Mouse (Mus musculus) R1 (cell line): ENCODE measurements around the gene Gm21969.

Experiments used
- DNase-seq: peaks from one replicate; pipeline ENCODE4 v3.0.0-alpha.2; 2018; ENCODE audit warnings: low read depth, low spot score

Gene Gm21969

DNA sequence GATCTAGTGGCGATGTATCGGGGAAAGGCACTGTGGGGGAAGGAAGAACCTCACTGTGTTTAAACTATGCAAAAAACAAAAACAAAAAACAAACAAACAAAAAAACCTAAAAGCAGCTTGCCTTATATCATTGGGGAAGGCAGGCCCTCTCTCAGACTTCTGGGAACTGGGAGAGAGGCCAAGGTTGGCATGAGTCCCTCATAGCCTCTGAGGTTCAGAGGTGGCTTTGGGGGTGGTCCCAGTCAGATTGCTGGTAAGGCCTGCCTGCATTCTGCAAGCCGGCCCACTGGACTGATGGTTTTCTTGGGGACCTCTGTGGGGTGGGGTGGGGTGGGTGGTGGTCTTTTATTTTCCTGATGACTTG lies 14.0 kb downstream of the Gm21969 start:
- DNase-seq = no peak

DNA sequence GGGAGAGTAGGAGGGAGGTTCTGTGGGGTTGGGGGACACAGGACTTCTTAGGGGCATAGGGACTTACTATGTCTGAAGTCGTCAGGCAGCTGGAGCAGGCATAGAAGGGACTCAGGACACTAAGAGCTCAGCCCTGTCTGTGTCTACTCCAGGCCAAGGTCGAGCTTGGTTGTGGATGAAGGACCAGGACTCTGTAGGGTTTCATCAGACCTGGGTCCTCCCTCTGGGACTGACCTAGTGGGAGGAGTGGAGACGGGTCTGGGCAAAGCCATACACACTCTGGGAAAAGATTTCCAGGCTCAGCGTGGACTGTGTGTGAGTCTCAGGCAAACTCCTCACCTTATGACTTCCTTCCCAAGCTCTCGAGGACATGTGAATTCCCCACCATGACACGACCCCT lies 16.8 kb downstream of the Gm21969 start:
- DNase-seq = no peak

DNA sequence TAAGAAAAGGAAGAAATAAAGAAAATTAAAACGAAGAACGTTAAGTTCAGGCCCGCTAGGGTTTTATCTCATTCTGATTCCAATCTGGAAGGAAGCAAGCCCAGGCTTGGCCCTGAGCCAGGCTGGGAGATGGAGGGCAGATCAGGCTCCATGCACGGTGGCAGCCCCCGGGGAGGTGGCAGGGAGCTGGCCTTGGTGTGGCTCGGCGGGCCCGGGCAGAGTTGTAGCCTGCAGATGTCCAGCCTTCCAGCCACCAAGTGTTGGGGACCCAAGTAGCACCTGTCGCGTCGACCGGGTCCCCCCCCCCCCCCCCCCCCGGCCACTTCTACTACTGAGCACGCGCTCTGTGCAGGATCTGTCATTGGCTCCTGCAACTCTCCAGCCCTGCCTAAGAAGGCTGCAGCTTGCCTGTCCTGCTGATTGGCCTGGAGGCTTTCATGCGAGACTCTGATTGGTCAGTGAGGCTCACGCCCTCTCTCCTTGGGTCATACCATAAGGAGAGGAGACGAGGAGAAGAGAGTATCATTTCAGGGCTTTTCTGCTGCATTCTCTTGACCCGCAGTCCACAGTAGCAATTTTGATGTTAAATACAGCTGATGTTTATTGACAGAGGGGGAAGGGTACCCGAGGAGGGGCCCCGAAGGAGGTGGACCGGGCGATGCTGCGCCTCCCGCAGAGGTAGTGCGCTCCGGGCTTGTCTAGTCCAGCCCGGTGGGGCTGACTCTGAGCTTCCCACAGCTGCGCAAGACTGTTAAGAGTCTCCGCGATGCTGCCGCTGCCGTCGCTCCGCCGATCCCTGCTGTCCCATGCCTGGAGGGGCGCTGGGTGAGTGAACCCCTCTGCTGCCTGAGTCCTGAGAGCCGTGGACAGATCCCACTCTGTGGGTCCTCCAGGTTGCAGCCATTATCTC lies 19.6 kb downstream of the Gm21969 start, which contains the start of gene Aldh4a1:
Aldh4a1 (plus strand) TSS at position 494 of the 910 bp plus-strand sequence.
- peak; percentile 99 for DNase-seq

DNA sequence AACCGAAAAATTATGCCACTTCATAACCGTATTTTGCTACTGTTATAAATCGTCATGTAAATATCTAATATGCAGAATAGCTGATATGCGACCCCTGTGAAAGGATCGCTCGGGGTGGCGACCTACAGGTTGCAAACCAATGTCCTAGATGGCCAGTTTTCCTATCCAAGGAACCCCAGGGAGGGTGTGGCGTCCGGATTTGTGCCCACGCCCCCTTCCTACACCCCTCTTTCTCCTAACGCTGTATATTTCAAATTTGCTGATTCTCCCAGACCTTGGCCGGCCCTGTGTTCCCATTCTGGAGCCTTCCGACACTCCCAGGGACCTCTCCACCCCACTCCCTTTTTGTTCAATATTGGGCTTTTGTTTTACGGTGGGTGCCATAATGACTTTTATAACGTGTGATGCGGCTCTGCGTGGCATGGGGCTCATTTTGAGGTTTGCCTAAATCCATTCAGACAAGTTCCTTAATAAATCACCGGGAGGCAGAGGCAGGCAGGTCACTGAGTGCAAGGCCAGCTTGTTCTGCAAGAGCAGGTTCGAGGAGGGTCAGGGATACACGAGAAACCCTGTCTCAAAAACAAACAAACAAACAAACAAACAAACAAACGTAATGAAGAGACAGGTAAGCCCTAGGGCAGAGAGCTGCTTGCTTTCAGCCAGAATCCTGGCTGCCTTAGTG lies 20.6 kb downstream of the Gm21969 start:
- DNase-seq = no peak

DNA sequence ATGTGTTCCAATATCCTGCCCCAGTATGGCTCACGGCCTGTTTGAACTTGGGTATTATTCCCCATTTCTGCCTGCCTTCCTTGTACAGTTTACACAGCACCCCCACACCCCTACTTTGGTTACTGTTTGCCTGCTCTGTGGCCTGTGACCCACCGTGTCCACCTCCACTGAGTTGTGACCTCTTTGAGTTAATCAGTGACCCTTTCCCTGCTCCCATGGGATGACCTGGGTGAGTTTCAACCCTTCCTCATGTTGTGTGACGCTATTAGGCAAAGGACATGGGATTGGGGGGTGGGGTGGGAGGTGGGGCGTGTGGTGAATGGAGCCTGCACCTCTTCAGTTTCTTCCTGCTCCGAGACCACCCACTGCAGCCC lies 21.1 kb downstream of the Gm21969 start:
- no peak for DNase-seq

DNA sequence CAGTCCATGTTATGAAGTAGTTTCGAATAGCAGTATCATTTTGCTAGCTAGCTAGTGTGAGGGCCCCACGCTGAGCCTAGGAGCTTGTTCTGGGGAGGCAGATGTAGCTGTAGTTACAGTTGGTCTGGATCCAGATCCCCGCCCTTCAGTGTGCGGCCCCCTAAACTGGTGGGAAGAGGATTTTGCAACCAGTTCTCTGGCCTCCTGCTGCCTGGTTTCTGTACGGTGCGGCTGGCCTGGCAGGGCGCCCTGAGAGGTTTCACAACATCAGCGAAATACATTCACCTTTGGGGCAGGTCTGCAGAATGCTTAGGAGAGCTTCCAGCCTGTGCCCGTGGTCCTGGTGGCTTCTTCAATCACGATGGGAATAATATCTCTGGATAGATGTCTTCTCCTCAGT lies 21.7 kb downstream of the Gm21969 start:
- no peak for DNase-seq

DNA sequence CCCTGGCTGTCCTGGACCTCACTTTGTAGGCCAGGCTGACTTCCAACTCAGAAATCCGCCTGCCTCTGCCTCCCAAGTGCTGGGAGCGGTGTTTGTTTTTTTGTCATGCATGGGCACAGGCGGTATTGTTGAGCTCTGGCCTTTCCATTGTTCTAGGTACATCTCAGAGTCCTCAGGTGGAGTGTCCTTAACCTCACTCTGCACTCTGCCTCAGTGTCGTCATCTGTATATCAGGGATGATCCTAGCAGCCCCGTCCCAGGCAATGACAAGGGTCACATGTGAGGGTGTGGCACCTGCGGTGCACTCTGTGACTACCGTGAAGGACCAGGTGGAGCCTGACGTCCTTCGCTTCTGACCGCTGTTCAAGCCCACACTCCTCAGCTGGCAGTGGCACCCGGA lies 24.4 kb downstream of the Gm21969 start:
- DNase-seq = peak; percentile 53

DNA sequence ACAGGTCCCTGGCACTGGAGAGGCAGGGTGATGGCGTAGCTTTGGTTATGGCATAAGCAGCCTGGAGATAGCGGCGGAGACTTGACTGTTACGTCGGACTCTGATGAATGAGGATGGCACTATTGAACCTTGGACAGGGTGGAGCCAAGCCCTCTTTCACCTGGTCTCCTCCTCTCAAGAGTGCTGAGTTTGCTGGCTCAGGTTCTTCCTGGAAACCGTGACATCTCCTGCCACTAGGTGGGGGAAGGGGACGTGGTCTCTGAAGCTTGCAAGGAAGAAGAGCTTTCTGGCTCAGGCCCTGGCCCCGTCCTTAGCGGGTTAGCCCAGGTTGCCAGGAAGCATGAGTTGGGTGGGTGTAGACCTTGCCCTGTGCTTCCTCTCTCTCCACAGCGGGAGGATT lies 27.2 kb downstream of the Gm21969 start:
- DNase-seq = peak; percentile 75

DNA sequence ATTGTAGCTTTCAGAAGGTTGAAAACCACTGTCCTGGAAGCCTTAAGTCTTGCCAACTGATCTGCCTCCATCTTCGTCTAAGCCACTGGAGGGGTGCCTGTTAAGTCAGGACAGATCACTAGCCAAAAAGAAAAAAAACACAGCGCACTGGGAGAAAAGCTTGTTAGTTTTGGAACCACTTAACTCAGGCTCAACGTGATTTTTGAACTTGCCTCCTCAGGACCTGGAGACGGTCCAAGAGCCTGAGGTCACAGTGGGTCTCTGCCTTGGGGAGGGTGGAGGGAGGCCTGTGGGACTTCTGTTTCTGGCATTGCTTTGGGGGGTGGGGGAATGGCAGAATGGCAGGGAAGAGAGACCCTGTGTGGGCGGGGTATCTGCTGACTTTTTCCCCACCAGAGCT lies 28.2 kb downstream of the Gm21969 start:
- DNase-seq = no peak

DNA sequence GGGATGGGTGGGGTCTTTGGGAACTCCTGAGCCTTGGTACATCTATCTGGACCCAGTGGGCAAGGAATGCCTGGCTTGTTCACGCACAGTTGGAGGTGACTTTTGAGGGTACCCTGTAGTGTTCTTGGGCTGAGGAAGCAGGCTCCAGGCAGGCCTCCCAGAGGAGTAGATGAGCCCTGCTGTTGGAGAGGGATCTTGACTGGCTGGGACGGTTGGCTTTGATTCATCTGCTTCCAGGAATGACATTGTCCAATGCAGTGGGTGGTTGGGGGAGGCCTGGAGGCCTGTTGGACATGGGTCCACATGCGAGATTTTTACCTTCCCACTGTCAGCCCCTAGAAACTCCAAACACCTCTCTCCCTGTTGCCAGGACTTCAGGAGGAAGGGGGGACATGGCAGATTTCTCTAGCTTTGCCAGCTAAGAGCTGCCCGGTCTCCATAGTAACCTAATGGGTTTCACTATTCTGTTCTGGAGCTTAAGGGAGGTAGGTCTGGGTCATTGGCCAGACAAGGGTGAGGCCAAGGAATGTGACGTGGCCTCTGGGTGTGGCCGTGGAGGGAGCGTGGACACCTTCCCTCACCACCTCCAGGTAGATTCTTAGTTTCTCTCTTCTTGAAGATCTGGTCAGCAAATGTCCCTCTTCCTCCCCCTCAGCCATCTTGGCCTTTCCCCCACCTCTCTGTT lies 28.7 kb downstream of the Gm21969 start:
- DNase-seq = no peak

DNA sequence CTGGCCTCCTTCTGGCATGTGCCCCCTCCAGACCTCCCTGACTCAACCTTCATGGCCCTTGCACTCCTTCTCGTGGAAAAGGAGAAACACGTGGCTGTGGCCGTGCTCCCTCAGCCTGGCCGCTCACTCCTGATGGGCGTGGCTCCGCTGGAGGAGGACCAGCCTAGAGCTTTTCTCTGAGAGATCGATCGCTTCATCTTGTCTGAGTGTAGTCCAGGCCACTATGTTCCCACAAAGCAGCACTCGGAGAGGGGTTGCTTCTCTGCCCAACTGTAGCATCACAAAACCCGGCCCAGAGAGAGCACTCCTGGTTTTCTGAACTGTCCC lies 29.2 kb downstream of the Gm21969 start:
- no peak for DNase-seq

DNA sequence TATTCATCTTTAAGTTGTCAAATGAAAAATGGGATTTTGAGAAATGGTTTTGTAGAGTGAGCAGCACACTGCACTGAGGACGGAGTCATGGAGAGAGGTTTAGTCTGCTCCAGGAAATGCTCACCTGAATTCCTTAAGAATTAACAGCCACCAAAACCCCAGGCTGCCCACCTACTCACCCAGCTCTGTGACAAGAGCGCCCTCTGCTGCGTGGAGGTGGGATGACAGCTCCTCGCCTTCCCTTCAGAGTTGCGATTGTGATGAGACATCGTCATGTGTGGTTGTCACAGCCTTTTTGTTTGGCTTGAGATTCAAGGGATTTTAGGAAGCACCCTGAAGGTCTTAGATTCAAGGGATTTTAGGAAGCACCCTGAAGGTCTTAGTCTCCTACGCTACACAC lies 33.4 kb downstream of the Gm21969 start:
- peak; percentile 59 for DNase-seq

DNA sequence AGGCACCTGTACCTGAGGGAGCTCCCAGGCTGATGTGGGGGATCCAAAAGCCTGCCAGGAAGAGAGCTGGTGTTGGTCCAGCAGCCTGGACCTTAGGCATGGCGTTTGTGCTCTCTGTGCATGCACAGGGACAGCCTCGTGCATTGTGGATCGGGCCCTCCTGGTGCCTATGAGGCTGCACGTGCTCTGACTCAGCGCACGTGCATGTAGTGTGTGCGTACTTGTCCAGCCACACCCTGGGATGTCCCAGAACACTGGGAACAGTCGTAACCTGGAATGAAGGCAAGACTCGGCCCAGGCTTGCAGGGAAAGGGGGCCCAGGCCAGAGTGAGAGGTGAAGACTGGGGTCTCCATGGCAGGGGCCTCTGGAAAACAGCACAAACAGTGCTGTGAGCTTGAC lies 34.9 kb downstream of the Gm21969 start:
- DNase-seq = no peak

DNA sequence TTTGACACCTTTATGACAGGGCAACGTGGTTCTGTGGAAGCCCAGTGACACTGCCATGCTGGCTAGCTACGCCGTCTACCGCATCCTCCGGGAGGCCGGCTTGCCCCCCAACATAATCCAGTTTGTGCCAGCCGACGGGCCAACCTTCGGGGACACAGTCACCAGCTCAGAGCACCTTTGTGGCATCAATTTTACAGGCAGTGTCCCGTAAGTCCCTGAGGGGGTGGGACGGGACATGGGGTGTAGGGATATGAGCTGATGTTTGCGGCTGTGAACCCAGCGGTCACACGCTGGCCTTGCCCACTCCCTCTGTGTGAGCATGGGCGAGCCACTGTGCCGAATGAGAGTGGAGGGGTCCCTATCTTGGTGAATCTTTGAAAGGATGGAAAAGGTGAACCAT lies 35.4 kb downstream of the Gm21969 start:
- DNase-seq = no peak

DNA sequence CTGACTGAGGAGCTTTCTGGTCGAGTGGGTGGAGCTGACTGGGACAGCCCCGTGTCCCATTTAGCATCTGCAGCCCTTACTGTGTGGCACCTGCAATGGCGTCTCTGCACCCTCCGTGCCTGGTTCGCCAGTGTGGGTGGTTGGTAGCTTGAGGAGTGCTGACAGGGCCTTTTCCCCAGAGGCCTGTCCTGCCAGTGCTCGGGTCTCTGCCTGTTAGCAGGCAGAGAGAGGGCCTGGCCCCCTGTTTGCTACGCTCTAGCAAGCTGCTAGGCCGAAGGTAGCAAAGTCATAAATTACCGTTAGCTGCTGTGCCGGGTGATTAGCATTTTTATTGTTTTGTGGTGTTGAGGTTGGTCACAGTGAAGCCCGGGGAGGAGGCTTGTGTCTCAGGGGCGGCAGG lies 36.8 kb downstream of the Gm21969 start:
- DNase-seq = no peak

DNA sequence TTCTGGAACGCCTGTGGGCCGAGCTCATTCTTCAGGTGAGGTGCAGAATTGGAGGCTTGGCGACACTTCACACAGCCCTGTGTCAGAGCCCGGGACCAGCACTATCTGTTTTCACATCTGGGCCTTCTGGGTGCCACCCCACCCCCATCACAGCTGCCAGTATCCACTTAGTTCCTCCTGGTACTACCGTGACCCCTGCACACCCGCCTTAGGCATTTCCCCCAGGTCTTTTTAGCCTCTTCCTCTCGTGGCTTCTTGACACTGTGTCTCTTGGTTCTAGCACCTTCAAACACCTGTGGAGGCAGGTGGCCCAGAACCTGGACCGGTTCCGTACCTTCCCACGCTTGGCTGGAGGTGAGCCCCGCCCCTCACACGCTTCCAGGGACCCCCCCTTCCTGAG lies 37.3 kb downstream of the Gm21969 start:
- DNase-seq = no peak

DNA sequence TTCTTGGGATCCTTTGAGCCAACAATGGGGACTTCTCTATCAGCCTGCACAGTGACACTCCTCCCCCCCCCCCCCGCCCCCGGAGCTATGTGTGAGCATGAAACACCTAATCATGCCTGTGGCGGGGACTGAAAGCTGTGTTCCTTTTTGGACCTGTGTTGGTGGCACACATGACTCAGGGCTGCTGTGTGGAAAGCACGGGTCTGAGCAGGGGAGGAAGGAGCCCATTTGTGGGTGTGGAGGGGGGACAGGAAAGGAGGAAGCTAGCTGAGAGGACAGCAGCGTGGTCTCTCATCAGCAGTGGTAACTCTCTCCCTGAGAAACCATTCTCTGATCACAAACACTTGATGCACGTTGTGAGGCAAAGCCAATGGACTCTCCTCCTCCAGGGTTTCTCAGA lies 37.8 kb downstream of the Gm21969 start:
- no peak for DNase-seq

DNA sequence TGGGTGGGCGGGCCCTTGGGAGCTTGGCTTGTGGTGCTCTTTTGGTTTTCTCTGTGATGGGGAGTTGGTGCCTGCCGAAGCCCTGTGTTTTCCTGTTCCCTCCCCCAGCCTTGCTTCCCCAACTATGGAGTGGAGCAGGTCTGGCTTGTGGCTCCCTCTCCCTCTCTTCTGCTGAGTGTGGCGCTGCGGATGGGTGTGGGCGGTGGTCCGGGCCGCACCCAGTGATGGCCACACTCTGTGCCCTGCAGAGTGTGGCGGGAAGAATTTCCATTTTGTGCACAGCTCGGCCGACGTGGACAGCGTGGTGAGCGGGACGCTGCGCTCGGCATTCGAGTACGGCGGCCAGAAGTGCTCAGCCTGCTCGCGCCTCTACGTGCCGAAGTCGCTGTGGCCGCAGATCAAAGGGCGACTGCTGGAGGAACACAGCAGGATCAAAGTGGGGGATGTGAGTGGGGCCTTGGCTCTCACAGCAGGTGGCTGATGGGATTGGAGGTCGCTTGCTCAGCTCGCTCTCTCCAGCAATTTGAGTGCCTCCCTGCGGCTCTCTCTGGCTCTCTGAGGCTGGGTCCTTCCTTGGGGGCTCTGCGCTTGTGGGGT lies 38.9 kb downstream of the Gm21969 start:
- DNase-seq = peak; percentile 85

DNA sequence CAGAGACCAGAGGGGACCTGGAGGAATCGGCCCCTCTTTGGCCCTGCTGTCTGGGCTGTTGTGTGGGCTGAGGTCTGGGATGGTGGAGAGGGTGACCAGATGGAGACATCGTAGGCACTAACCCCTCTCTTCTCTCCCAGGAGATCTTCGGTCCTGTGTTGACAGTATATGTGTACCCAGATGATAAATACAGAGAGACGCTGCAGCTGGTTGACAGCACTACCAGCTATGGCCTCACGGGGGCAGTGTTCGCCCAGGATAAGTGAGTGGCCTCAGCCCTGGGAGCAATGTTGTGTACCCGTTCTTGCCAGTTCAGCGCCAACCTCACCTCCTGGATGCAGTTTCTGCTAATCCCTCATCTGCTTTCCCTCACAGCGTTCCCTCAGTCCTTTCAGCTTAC lies 41.0 kb downstream of the Gm21969 start:
- peak; percentile 73 for DNase-seq

DNA sequence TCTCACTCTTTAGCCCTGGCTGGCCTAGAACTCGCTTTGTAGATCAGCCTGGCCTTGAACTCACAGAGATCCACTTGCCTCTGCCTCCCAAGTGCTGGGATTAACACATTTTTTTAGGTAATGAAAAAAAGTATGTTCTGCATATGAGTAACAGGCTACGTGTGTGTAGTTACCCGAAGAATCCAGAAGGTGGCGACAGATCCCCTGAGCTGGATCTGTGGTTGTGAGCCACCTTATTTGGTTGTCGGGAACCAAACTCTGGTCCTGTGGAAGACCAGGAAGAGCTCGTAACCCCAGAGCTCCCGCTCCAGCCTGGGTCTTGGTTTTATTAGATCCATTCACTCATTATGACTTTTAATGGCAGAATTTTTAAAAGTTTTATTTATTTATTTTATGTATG lies 43.9 kb downstream of the Gm21969 start:
- peak; percentile 79 for DNase-seq

DNA sequence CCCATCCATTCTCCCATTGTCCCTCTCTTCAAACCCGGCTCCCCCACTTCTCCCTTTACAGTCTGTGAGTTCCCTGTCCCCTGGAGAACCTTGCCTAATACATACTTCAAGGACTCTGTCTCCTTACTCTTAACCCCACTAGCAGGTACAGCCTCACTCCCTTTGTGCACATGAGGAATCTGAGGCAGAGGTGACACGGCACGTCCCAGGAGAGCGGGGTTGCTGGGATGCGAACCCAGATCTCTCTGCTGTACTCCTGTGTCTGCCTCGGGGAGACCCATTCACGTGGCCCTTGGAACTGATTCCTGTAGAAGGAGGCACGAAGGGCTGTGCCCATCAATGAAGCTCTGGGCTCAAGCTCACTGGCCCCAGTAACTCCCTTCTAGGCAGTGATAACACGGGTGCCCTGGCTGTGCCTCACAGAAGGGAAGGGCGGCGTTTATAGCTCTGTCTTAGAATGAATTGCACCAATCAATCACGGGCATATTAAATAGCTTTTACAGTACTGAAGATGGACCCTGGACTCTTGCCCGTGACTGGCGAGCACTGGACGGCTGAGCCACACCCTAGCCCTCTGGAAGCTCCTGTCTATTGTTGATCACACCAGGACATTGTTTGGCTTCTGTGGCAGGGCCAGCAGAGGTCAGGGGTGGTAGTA lies 47.2 kb downstream of the Gm21969 start:
- no peak for DNase-seq

DNA sequence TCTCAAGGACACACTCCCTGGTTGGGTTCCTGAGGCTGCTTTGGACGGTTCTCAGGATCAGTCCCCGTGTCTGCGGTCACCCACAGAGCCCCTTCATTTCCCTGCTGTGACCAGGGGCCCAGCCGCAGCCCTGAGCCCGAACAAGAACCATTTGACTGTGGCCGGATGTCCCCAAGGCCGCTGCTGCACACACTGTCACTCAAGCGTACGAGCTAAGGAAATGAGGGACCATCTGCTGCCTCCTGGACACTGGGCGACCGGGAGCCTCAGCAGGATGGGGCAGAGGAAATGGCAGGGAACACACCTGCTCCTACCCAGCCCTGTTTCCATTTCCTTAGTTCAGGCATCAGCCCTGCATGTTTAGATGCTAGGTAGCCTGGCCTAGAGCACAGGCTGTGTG lies 47.9 kb downstream of the Gm21969 start:
- DNase-seq = no peak
